Mouse (Mus musculus) left cerebral cortex, adult 8-10 months (tissue): ENCODE measurements around the gene Tiparp. TPM values are rescaled to one million over a fixed set of nuclear protein-coding genes. Genes with fewer than 3 reads are reported as not detected.

ENCODE experiments used
- DNase-seq, 2 experiments: peaks; one replicate each; pipeline ENCODE4 v3.0.0; 2022; ENCODE audit warnings: low spot score in 2 of 2
- total RNA-seq, 4 experiments: library from RNA; stranded (reverse); gene quantifications; 2 replicates each; pipeline ENCODE4 v1.2.4; 2022

Gene Tiparp
- total RNA-seq, 4 experiments from 2014 or later: 10.6 to 21.0 (median 14.0) TPM

DNA sequence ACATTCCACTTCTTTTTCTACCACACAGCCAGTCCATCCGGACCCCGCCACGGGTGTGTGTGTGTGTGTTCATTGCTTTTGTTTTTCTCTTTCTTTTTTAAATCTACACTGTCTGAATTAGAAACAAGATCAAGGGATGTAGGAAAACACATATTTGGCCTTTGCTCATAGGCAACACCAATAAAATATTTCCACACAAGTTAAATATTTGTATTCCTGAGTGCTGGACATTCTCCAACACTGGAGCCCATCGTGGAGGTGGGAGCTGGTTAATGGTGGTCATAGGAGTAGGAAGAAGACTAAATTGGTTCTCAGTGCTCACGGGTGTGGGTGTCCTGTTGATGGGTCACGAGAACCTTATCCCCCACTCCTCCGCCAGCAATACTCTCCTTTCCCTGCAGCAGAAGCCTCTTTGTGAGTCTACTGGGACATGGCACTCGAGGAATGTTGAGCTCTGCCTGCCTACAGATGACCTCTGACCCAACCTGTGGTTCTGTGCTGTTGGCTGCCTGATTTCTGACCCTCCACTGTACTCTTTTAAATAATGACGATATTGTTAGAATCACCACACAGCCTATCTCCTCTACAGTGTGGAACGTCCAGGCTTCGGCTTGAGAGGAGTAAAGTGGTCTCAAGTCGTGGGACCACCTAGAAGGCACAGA lies 51.2 kb downstream of the Tiparp start:
- DNase-seq: no peak

- no peak for DNase-seq
Observed at GRCm38 (mm10) chr3:65581596-65581995, 53.4 kb downstream of the Tiparp start.

DNA sequence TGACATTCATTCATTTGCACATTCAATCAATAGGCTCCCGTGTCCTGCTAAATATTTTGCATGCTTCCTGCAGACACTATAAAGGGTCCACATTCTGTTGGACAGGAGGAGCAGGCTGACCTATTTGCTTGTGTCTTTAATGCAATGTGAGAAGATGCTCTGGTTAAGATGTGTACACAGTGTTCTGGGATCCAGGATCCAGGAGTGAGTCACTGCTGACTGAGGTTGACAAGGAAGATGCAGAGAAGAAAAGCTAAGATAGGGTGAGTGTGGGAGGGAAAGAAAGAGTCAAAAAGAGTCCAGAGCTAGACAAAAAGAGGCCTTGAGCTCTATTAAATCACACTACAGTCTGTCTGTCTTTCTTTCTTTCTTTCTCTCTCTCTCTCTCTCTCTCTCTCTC lies 56.1 kb downstream of the Tiparp start:
- DNase-seq: no peak

- no peak for DNase-seq
Observed at GRCm38 (mm10) chr3:65585291-65585690, 57.1 kb downstream of the Tiparp start.

- no peak for DNase-seq
Observed at GRCm38 (mm10) chr3:65585823-65586482, 57.7 kb downstream of the Tiparp start.

DNA sequence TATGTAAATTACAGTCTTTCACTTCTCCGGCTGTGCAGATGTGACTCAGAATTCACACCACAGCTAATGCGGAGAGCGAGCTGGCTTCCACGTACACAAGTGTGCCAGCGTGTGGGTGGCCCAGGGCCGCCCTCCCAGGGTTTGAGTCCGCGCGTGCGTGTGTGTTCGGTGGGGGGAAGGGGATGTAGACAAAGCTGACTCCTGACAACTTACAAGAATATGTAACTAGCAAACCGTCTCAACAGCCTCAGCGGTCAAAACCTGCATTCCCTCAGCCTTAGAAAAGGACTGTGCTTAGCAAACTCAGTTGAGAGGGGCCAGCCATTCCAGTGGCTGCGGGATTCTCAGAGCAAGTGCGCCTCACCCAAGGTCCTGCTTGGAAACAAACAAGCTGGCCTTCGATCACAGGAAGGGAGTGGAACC lies 58.3 kb downstream of the Tiparp start:
- peak; percentile 38 to 84 for DNase-seq

- DNase-seq: no peak
Observed at GRCm38 (mm10) chr3:65586966-65587365, 58.8 kb downstream of the Tiparp start.

DNA sequence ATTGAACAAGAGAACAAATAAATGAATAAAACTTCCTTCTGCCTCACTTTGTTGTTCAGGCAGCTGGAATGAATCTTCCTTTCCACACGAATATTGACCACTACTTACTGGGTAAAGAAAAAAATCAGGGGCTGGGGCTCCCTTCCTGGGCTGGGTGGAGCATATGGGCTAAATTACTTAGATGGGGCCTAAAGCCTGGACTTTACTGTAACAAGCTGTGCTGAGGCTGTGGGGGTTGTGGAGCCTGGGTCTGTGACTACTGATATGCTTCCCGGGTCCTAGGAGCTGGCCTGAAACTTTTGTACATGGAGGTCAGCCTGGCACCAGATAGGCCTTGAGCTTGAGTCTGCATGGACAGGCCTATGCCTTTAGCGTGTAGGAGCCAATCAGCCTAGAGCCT lies 60.2 kb downstream of the Tiparp start:
- no peak for DNase-seq

- DNase-seq: no peak
Observed at GRCm38 (mm10) chr3:65592850-65593249, 64.6 kb downstream of the Tiparp start.

GRCm38 (mm10) chr3:65594493-65594892 lies 66.3 kb downstream of the Tiparp start:
- DNase-seq: no peak

DNA sequence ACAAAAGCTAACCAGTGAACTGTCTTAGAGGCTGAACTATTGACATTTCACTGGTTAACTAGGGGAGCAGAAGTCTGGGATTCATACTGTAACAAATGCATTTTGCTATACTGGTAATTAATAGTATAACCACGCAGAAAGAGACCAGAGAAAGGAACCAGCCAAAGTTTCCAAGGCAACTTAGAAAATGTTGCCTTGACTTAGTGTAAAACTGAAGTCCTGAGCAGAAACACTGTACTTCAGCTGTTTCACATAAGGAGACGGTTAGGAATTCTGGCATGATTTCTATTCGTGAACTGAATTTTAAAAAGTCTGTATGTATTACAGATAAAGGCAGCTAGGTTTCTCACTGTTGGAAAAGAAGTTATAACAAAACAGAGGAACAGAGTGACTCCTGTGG lies 67.0 kb downstream of the Tiparp start:
- DNase-seq: no peak

- no peak for DNase-seq
Observed at GRCm38 (mm10) chr3:65598071-65598830, 70.0 kb downstream of the Tiparp start.

DNA sequence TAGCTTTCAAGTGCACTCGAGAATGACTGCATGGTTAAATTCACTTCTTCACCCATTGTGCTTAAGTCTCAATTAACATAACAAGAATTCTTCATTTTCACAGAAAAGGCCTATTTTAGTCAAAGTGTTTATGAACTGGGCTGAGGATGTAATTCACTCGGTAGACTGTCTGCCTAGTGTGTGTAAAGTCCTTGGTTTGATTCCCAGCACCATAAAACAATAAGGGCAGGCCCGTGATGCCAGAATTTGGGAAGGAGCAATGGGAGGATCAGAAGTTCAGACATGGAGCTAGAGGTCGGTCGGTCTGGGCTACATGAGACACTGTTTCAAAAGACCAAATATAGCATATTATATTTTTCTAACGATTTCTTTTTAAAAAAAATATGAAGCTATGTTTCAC lies 70.9 kb downstream of the Tiparp start:
- DNase-seq: no peak

DNA sequence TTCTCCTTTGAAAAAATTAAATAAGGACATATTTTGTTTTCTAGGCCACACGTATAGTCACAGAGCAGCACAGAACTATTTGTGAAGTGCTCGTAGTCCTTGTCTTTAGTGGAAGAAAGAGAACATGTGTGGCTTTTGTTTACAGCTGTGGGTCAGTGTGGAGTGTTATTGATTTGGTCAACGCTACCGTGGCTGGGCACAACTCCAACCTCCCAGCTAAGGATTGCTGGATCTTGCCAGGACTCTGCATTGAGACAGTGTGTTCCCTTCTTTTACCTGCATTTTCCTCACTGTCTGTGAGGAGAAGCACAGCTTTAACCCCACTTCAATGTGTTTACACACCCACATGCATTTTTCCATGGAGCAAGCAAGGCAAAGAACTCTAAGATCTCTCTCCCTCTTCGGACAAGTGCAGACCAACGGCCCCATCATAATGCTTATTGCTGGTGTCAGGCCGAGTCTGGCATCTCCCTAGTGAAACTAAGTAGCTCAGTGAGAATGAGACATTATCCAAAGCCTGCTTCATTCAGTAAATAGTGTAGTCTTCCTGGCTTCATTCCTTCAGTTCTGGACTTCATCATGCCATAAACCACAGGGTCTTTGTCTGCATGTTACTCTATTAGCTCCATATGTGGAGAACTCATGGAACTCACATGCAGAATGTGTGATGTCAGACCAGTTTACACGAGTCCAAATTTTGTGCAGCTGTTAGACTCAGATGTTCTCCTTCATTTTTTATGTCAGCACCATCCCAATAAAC lies 73.3 kb downstream of the Tiparp start:
- no peak for DNase-seq

DNA sequence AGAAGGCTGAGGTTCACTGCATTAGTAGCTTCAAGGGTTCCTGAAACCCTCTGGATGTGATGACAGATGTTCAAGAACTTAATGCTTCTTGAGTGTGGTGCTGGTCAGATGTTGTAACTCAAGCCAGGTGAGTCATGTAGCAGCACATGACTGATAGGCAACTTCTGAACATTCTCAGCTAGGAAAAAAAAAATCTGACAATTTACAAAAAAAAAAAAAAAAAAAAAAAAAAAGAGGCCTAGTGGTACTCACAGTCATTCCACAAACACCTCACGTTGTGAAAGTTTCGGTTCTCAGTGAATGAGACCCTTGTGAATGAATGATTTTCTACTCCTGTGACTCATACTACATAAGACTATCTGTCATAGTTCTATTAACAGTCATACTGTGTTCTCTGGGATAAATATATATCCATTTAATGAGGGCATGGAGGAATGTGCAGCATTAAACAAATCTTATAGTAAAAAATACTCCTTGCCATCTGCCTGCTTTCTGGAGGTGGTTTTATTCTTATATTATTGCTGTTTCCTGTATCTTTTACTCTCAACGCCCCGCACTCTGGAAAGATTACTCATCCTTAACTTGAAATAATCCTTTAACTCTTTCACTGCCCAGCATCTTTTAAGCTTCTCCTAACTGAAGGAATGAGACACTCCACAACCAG lies 75.3 kb downstream of the Tiparp start:
- no peak for DNase-seq

Other genes starting within 250 kb of the Tiparp start
- gene Ssr3, start 135.8 kb upstream of the Tiparp start, total RNA-seq: 100 to 1,000 TPM in 2 of 4 experiments, 10 to 100 TPM in 2; 95.7 to 105 (median 99.9) TPM
- 10 to 100 TPM in 1 of 4 experiments, 1 to 10 TPM in 3; 6.0 to 11.4 (median 7.0) TPM for gene Lekr1, start 137.8 kb downstream of the Tiparp start, total RNA-seq